Mouse (Mus musculus): ENCODE data around the gene Papln.

Papln gene

DNA sequence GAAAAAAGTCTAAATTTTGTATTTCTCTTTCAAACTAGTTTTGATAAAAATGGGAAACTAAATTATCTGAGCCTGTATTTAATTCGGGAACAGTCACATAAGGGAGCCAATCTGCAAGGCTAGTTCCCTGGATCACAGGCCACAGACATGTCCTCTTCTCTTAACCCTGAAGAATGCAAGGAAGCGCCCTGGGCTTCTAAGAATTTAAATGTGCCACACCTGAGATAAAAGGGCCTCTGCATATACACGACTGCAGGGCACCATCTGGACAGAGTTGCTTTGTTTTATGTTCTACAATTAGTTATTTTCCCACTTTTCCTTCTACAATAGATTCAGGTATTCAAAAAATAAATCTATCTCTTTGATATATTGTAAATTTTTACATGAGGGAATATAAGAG, 67.0 kb downstream of the Papln start:
- no peak for DNase-seq (ENCODE audit: low spot score)

DNA sequence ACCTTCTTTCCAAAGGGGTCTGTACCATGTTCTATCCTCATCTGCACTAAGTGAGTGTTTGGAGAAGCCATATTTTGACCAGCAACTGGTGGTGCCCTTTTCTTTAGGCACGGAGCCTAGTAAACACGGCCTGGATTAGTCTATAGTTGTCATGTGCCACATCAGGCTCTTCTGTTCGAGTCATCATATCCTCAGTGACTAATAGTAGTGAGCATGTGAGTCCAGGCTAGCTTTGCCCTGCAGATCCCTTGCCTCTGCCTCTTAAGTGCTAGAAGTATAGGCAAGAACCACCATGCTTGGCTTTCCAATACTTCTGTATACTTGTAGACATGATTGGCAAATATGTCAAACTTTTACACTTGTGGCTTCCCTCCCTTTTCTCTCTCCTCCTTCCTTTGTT, 70.5 kb downstream of the Papln start:
- no peak for DNase-seq (ENCODE audit: low spot score)

DNA sequence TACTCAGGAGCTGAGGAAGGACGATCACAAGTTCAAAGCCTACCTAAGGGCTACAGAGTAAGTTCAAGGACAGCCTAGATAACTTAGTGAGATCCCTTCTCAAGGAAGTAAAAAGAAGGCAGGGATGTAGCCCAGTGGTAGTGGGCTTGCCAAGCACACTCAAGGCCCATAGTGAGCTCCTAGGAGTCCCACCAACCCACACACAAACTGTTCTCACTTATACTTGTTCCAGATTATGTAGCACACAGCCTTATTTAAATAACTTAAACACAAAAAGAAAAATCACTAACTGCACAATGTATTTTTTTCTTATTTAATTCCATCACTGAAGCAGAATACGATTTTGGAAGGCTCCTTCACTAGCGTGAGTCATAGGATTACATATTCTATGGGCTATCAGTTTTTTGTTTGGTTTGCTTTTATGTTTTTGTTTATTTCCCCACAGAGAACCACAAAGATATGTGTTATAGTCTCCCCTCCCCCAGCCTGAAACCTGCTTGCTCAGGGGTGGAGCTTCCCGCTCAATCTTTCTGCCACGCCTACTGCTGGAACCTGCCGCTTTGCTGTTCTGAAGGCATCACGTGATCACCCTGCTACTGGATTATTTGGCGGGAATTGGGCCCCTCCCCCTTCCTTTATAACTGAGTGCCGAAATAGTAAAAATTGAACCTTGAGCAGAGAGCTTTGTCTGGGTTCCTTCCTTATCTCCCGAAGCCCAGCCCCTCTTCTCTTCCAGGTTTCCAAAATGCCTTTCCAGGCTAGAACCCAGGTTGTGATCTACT, 78.2 kb downstream of the Papln start:
- no peak for DNase-seq (ENCODE audit: low spot score)

All from urinary bladder, postnatal 25 days (tissue).